Mouse (Mus musculus) embryonic fibroblast, embryonic 13.5 days (primary cell): ENCODE results near the gene Chchd6. TPM values are rescaled to one million over a fixed set of nuclear protein-coding genes. Genes with fewer than 3 reads are reported as not detected.

Experiments
- H3K27ac ChIP-seq: 2 replicates; pipeline ENCODE4 v1.5.1; 2012; ENCODE audit warnings: low read length, control low read depth, inconsistent platforms; ENCODE audit not compliant: insufficient read depth
- H3K4me1 ChIP-seq: 2 replicates; pipeline ENCODE4 v1.6.1; 2011; ENCODE audit warnings: low read length; ENCODE audit not compliant: control insufficient read depth, insufficient read depth
- H3K4me3 ChIP-seq: 2 replicates; pipeline ENCODE4 v1.5.1; 2011; ENCODE audit warnings: mild to moderate bottlenecking, control low read depth, low read length; ENCODE audit not compliant: insufficient read depth
- CTCF ChIP-seq: IDR thresholded peaks from 2 replicates; pipeline ENCODE4 v1.5.1; 2011; ENCODE audit warnings: mild to moderate bottlenecking, control low read depth, low read length, moderate library complexity, borderline replicate concordance; ENCODE audit not compliant: insufficient read depth
- POLR2A ChIP-seq: IDR thresholded peaks from 2 replicates; pipeline ENCODE4 v1.6.1; 2011; ENCODE audit warnings: low read depth, mild to moderate bottlenecking, control low read depth, low read length, moderate library complexity
- polyA plus RNA-seq: library from polyadenylated mRNA; stranded (reverse); fragments of >200 nt; gene quantifications from 2 replicates; pipeline ENCODE4 v1.2.4, GENCODE M21; 2011; ENCODE audit warnings: low read depth; ENCODE audit not compliant: missing spikeins, insufficient read length

Gene Chchd6
- polyA plus RNA-seq, 1 experiment = 14.4 TPM

GRCm38 (mm10) chr6:89490369-89490768, 105.1 kb downstream of the Chchd6 start:
- Histone ChIP-seq H3K27ac (no peak overlapping the region), H3K4me1 (no peaks in the 10 kb centered on the region), H3K4me3 (no peak overlapping the region)
- TF ChIP-seq POLR2A = no peak
- TF ChIP-seq CTCF = no peak

- Histone ChIP-seq H3K27ac (no peak overlapping the region), H3K4me1 (no peaks in the 10 kb centered on the region), H3K4me3 (no peak overlapping the region)
- TF ChIP-seq POLR2A (no peak), CTCF (no peak)
Measured at GRCm38 (mm10) chr6:89489533-89489932, 105.9 kb downstream of the Chchd6 start.

- Histone ChIP-seq H3K4me3 (no peak overlapping the region), H3K27ac (no peak overlapping the region), H3K4me1 (no peaks in the 10 kb centered on the region)
- TF ChIP-seq POLR2A (no peak), CTCF (no peak)
Measured at GRCm38 (mm10) chr6:89486055-89486454, 109.4 kb downstream of the Chchd6 start.

GRCm38 (mm10) chr6:89481192-89481591, 114.3 kb downstream of the Chchd6 start:
- no peak overlapping the region for H3K27ac ChIP-seq
- no peaks in the 10 kb centered on the region for H3K4me1 ChIP-seq
- no peak overlapping the region for H3K4me3 ChIP-seq
- TF ChIP-seq POLR2A (no peak), CTCF (no peak)

- no peak for TF ChIP-seq CTCF
- TF ChIP-seq POLR2A = no peak
- no peak overlapping the region for H3K27ac ChIP-seq
Measured at GRCm38 (mm10) chr6:89467908-89468307, 127.5 kb downstream of the Chchd6 start.

GRCm38 (mm10) chr6:89467290-89467689, 128.2 kb downstream of the Chchd6 start:
- H3K27ac ChIP-seq = no peak overlapping the region

More at GRCm38 (mm10) chr6:89467908-89468307, 127.5 kb downstream of the Chchd6 start:
- Histone ChIP-seq H3K4me1 (0 out of 2 replicates have a peak, but pooled peaks cover 3% of the 10 kb centered on the region), H3K4me3 (no peak overlapping the region)

GRCm38 (mm10) chr6:89466875-89467274, 128.6 kb downstream of the Chchd6 start:
- H3K27ac ChIP-seq = no peak overlapping the region
- TF ChIP-seq CTCF (no peak), POLR2A (no peak)

More at GRCm38 (mm10) chr6:89467290-89467689, 128.2 kb downstream of the Chchd6 start:
- H3K4me3 ChIP-seq = no peak overlapping the region
- no peak for TF ChIP-seq POLR2A
- no peak for TF ChIP-seq CTCF
- H3K4me1 ChIP-seq = 0 out of 2 replicates have a peak, but pooled peaks cover 3% of the 10 kb centered on the region

GRCm38 (mm10) chr6:89466053-89466708, 129.3 kb downstream of the Chchd6 start:
- Histone ChIP-seq H3K4me3 (no peak overlapping the region), H3K27ac (no peak overlapping the region), H3K4me1 (0 out of 2 replicates have a peak, but pooled peaks cover 3% of the 10 kb centered on the region)
- TF ChIP-seq POLR2A = no peak

More at GRCm38 (mm10) chr6:89466875-89467274, 128.6 kb downstream of the Chchd6 start:
- 0 out of 2 replicates have a peak, but pooled peaks cover 3% of the 10 kb centered on the region for H3K4me1 ChIP-seq
- no peak overlapping the region for H3K4me3 ChIP-seq

GRCm38 (mm10) chr6:89462223-89462760, 133.2 kb downstream of the Chchd6 start:
- no peak overlapping the region for H3K4me3 ChIP-seq
- TF ChIP-seq CTCF (no peak), POLR2A (no peak)
- no peak overlapping the region for H3K27ac ChIP-seq
- no peaks in the 10 kb centered on the region for H3K4me1 ChIP-seq

GRCm38 (mm10) chr6:89461250-89462222, 133.9 kb downstream of the Chchd6 start:
- Histone ChIP-seq H3K27ac (no peak overlapping the region), H3K4me1 (no peaks in the 10 kb centered on the region), H3K4me3 (no peak overlapping the region)
- no peak for TF ChIP-seq CTCF
- no peak for TF ChIP-seq POLR2A
